Mouse (Mus musculus) neural tube, embryonic 11.5 days (tissue): ENCODE results near the gene Psmb11. TPM values are rescaled to one million over a fixed set of nuclear protein-coding genes. Genes with fewer than 3 reads are reported as not detected.
A peak's percentile ranks its signal among the peaks of the same experiment; 100 is the strongest.

ENCODE experiments used
- ATAC-seq: fragments of 200-750 bp; cut with Nextera tagmentation; 2 replicates; pipeline ENCODE4 v1.8.0; 2017; ENCODE audit warnings: moderate number of reproducible peaks, mild to moderate bottlenecking, moderate TSS enrichment, moderate library complexity; ENCODE audit not compliant: insufficient read depth, low FRiP score, low TSS enrichment
- DNase-seq: peaks from one replicate; pipeline ENCODE4 v3.0.0-alpha.2; 2015; ENCODE audit warnings: low spot score
- H3K27ac ChIP-seq: fragments of 300-500 bp; sonication (generic); 2 replicates; pipeline ENCODE4 v1.5.1; 2014; ENCODE audit warnings: low read depth, mild to moderate bottlenecking, low read length
- H3K27me3 ChIP-seq: fragments of 300-500 bp; sonication (generic); 2 replicates; pipeline ENCODE4 v1.6.1; 2014; ENCODE audit warnings: mild to moderate bottlenecking, low read length, mixed read lengths; ENCODE audit not compliant: control insufficient read depth, insufficient read depth
- H3K36me3 ChIP-seq: fragments of 300-500 bp; sonication (generic); 2 replicates; pipeline ENCODE4 v1.6.1; 2014; ENCODE audit warnings: mild to moderate bottlenecking, low read length, moderate library complexity, mixed read lengths; ENCODE audit not compliant: control insufficient read depth, insufficient read depth
- H3K4me1 ChIP-seq: fragments of 300-500 bp; sonication (generic); 2 replicates; pipeline ENCODE4 v1.6.1; 2014; ENCODE audit warnings: low read length, mixed read lengths; ENCODE audit not compliant: control insufficient read depth, insufficient read depth
- H3K4me2 ChIP-seq: fragments of 300-500 bp; sonication (generic); 2 replicates; pipeline ENCODE4 v1.6.1; 2014; ENCODE audit warnings: low read depth, mild to moderate bottlenecking, moderate library complexity
- H3K4me3 ChIP-seq: fragments of 300-500 bp; sonication (generic); 2 replicates; pipeline ENCODE4 v1.5.1; 2014; ENCODE audit warnings: low read depth, low read length
- H3K9ac ChIP-seq: fragments of 300-500 bp; sonication (generic); 2 replicates; pipeline ENCODE4 v1.6.1; 2014; ENCODE audit warnings: mild to moderate bottlenecking, low read length
- H3K9me3 ChIP-seq: fragments of 300-500 bp; sonication (generic); 2 replicates; pipeline ENCODE4 v1.6.1; 2016; ENCODE audit warnings: low read length; ENCODE audit not compliant: control insufficient read depth
- WGBS: fragments of 180-500 bp; shearing (Covaris S2); extraction: QIAGEN DNeasy Blood & Tissue Kit; methylation state at CpG from one replicate; pipeline ENCODE4 v1.1.7; 2014; 5-methylcytosine and 5-hydroxymethylcytosine counted together
- polyA plus RNA-seq: library from polyadenylated mRNA; unstranded; fragments of >200 nt; fragmentation: Nextera tagmentation; extraction: Ambion mirVana; gene quantifications from 2 replicates; pipeline ENCODE4 v1.2.1, GENCODE M21; 2014

Gene Psmb11
- polyA plus RNA-seq, 1 experiment from 2014 or later, result 0.08 TPM

- Histone ChIP-seq H3K4me3 (no peak overlapping the region), H3K9ac (no peak overlapping the region; the same call in 1 of the 2 replicates), H3K4me1 (no peaks in the 10 kb centered on the region), H3K9me3 (no peaks in the 10 kb centered on the region), H3K27ac (no peak overlapping the region), H3K36me3 (no peaks in the 10 kb centered on the region), H3K27me3 (no peaks in the 10 kb centered on the region), H3K4me2 (no peak overlapping the region)
- DNase-seq (no peak), ATAC-seq (no peak)
- WGBS, result 78% methylated on average over 10 of the region's 10 CpGs
Observed at GRCm38 (mm10) chr14:54624976-54625375, 3.7 kb downstream of the Psmb11 start.

- Histone ChIP-seq H3K4me2 (no peak overlapping the region), H3K4me3 (no peak overlapping the region), H3K27me3 (no peaks in the 10 kb centered on the region), H3K4me1 (no peaks in the 10 kb centered on the region), H3K9me3 (no peaks in the 10 kb centered on the region), H3K36me3 (peaks cover 6% of the 10 kb centered on the region; the same call in 1 of the 2 replicates), H3K9ac (no peak overlapping the region), H3K27ac (no peak overlapping the region)
- WGBS, result 76% methylated on average over 5 of the region's 5 CpGs
- ATAC-seq (no peak), DNase-seq (no peak)
Observed at GRCm38 (mm10) chr14:54628103-54628502, 6.9 kb downstream of the Psmb11 start.

GRCm38 (mm10) chr14:54629797-54630196, 8.6 kb downstream of the Psmb11 start:
- H3K36me3 ChIP-seq, result peaks cover 8% of the 10 kb centered on the region
- no peak overlapping the region for H3K4me2 ChIP-seq
- H3K27ac ChIP-seq, result no peak overlapping the region
- WGBS, result 94% methylated on average over 2 of the region's 2 CpGs
- no peak overlapping the region for H3K9ac ChIP-seq
- H3K4me3 ChIP-seq, result no peak overlapping the region
- DNase-seq, result no peak
- no peaks in the 10 kb centered on the region for H3K4me1 ChIP-seq
- H3K9me3 ChIP-seq, result no peaks in the 10 kb centered on the region
- no peaks in the 10 kb centered on the region for H3K27me3 ChIP-seq
- ATAC-seq, result no peak

- ATAC-seq (no peak), DNase-seq (no peak)
- no peak overlapping the region for H3K4me2 ChIP-seq
- WGBS, result 88% methylated on average over 11 of the region's 11 CpGs
- H3K4me1 ChIP-seq, result no peaks in the 10 kb centered on the region
- H3K9me3 ChIP-seq, result no peaks in the 10 kb centered on the region
- no peak overlapping the region for H3K4me3 ChIP-seq
- H3K27ac ChIP-seq, result no peak overlapping the region
- peaks cover 8% of the 10 kb centered on the region for H3K36me3 ChIP-seq
- no peak overlapping the region for H3K9ac ChIP-seq
- H3K27me3 ChIP-seq, result no peaks in the 10 kb centered on the region
Observed at GRCm38 (mm10) chr14:54630583-54631239, 9.5 kb downstream of the Psmb11 start.

- DNase-seq (no peak), ATAC-seq (no peak)
- H3K4me2 ChIP-seq, result no peak overlapping the region
- H3K9me3 ChIP-seq, result no peaks in the 10 kb centered on the region
- no peak overlapping the region for H3K4me3 ChIP-seq
- peaks cover 8% of the 10 kb centered on the region for H3K36me3 ChIP-seq
- H3K4me1 ChIP-seq, result no peaks in the 10 kb centered on the region
- H3K9ac ChIP-seq, result no peak overlapping the region
- no peak overlapping the region for H3K27ac ChIP-seq
- no peaks in the 10 kb centered on the region for H3K27me3 ChIP-seq
- 72% methylated on average over 4 of the region's 4 CpGs for WGBS
Observed at GRCm38 (mm10) chr14:54631240-54631599, 10.0 kb downstream of the Psmb11 start.

- WGBS, result 91% methylated on average over 22 of the region's 37 CpGs
- H3K27ac ChIP-seq, result no peak overlapping the region
- H3K4me1 ChIP-seq, result no peaks in the 10 kb centered on the region
- H3K4me2 ChIP-seq, result no peak overlapping the region
- DNase-seq (no peak), ATAC-seq (no peak)
- H3K9ac ChIP-seq, result no peak overlapping the region
- no peak overlapping the region for H3K4me3 ChIP-seq
- H3K9me3 ChIP-seq, result no peaks in the 10 kb centered on the region
- H3K27me3 ChIP-seq, result no peaks in the 10 kb centered on the region
- peaks cover 11% of the 10 kb centered on the region for H3K36me3 ChIP-seq
Observed at GRCm38 (mm10) chr14:54632252-54632651, 11.0 kb downstream of the Psmb11 start.

- H3K9ac ChIP-seq, result no peak overlapping the region
- H3K4me3 ChIP-seq, result no peak overlapping the region
- no peak for DNase-seq
- H3K36me3 ChIP-seq, result peaks cover 11% of the 10 kb centered on the region
- H3K4me2 ChIP-seq, result no peak overlapping the region
- no peak for ATAC-seq
- no peak overlapping the region for H3K27ac ChIP-seq
- H3K27me3 ChIP-seq, result no peaks in the 10 kb centered on the region
- WGBS, result 89% methylated on average over 4 of the region's 4 CpGs
- no peaks in the 10 kb centered on the region for H3K4me1 ChIP-seq
- H3K9me3 ChIP-seq, result no peaks in the 10 kb centered on the region
Observed at GRCm38 (mm10) chr14:54634182-54634581, 12.9 kb downstream of the Psmb11 start.

GRCm38 (mm10) chr14:54636954-54637353, 15.7 kb downstream of the Psmb11 start:
- Histone ChIP-seq H3K9me3 (no peaks in the 10 kb centered on the region), H3K27ac (no peak overlapping the region), H3K27me3 (no peaks in the 10 kb centered on the region), H3K4me1 (peaks cover 9% of the 10 kb centered on the region; the same call in 1 of the 2 replicates), H3K9ac (no peak overlapping the region), H3K4me2 (no peak overlapping the region), H3K36me3 (peaks cover 9% of the 10 kb centered on the region), H3K4me3 (no peak overlapping the region)
- ATAC-seq (no peak), DNase-seq (peak; percentile 62)
- WGBS, result 52% methylated on average over 8 of the region's 8 CpGs

- Histone ChIP-seq H3K27ac (no peak overlapping the region), H3K9ac (no peak overlapping the region), H3K4me2 (no peak overlapping the region), H3K4me1 (peaks cover 9% of the 10 kb centered on the region; the same call in 1 of the 2 replicates), H3K27me3 (no peaks in the 10 kb centered on the region), H3K4me3 (no peak overlapping the region), H3K36me3 (peaks cover 5% of the 10 kb centered on the region), H3K9me3 (no peaks in the 10 kb centered on the region)
- 82% methylated on average over 5 of the region's 5 CpGs for WGBS
- ATAC-seq (no peak), DNase-seq (no peak)
Observed at GRCm38 (mm10) chr14:54638210-54638609, 17.0 kb downstream of the Psmb11 start.
